Mouse (Mus musculus) neural tube, embryonic 13.5 days (tissue): Measurements from ENCODE around the gene Arhgap28. TPM values are rescaled to one million over a fixed set of nuclear protein-coding genes. Genes with fewer than 3 reads are reported as not detected.

Source experiments
- ATAC-seq: fragments of 200-750 bp; cut with Nextera tagmentation; 2 replicates; pipeline ENCODE4 v1.8.0; 2017; ENCODE audit warnings: low read depth, mild to moderate bottlenecking, moderate TSS enrichment, moderate library complexity
- H3K27ac ChIP-seq: fragments of 300-500 bp; sonication (generic); replicated peaks from 2 replicates; pipeline ENCODE4 v1.5.1; 2015; ENCODE audit warnings: moderate library complexity, mild to moderate bottlenecking, inconsistent platforms
- H3K27me3 ChIP-seq: fragments of 300-500 bp; sonication (generic); 2 replicates; pipeline ENCODE4 v1.6.1; 2015; ENCODE audit warnings: mild to moderate bottlenecking, inconsistent platforms
- H3K36me3 ChIP-seq: fragments of 300-500 bp; sonication (generic); 2 replicates; pipeline ENCODE4 v1.6.1; 2015; ENCODE audit warnings: mild to moderate bottlenecking, inconsistent platforms
- H3K4me1 ChIP-seq: fragments of 300-500 bp; sonication (generic); replicated peaks from 2 replicates; pipeline ENCODE4 v1.6.1; 2015; ENCODE audit warnings: inconsistent platforms
- H3K4me2 ChIP-seq: fragments of 300-500 bp; sonication (generic); 2 replicates; pipeline ENCODE4 v1.6.1; 2015; ENCODE audit warnings: inconsistent platforms, mild to moderate bottlenecking, moderate library complexity
- H3K4me3 ChIP-seq: fragments of 300-500 bp; sonication (generic); 2 replicates; pipeline ENCODE4 v1.5.1; 2015; ENCODE audit warnings: mild to moderate bottlenecking, inconsistent platforms
- H3K9ac ChIP-seq: fragments of 300-500 bp; sonication (generic); 2 replicates; pipeline ENCODE4 v1.6.1; 2015; ENCODE audit warnings: moderate library complexity, mild to moderate bottlenecking, inconsistent platforms
- H3K9me3 ChIP-seq: fragments of 300-500 bp; sonication (generic); 2 replicates; pipeline ENCODE4 v1.6.1; 2016; ENCODE audit warnings: inconsistent platforms
- WGBS: fragments of 180-500 bp; shearing (Covaris S2); methylation state at CpG from one replicate; pipeline ENCODE4 v1.1.7; 2015; 5-methylcytosine and 5-hydroxymethylcytosine counted together
- polyA plus RNA-seq: library from polyadenylated mRNA; unstranded; fragments of >200 nt; fragmentation: Nextera tagmentation; extraction: Ambion mirVana; gene quantifications from 2 replicates; pipeline ENCODE4 v1.2.1, GENCODE M21; 2015

Arhgap28 gene
- polyA plus RNA-seq, 1 experiment from 2014 or later: 15.1 TPM

GRCm38 (mm10) chr17:67985532-67985931 lies 18.4 kb downstream of the Arhgap28 start:
- H3K4me1 ChIP-seq: peaks cover 12% of the 10 kb centered on the region; the same call in 1 of the 2 replicates
- no peak for ATAC-seq
- H3K9me3 ChIP-seq: no peaks in the 10 kb centered on the region
- H3K36me3 ChIP-seq: no peaks in the 10 kb centered on the region
- 43% methylated on average over 4 of the region's 4 CpGs for WGBS
- H3K4me2 ChIP-seq: no peak overlapping the region
- 0 out of 2 replicates have a peak overlapping the region, but pooled peaks have one; percentile 5 for H3K9ac ChIP-seq
- H3K4me3 ChIP-seq: no peak overlapping the region
- no peak overlapping the region for H3K27ac ChIP-seq
- H3K27me3 ChIP-seq: no peaks in the 10 kb centered on the region

- 89% methylated on average over 3 of the region's 3 CpGs for WGBS
- H3K27ac ChIP-seq: no peak overlapping the region
- H3K4me3 ChIP-seq: no peak overlapping the region
- 0 out of 2 replicates have a peak, but pooled peaks cover 6% of the 10 kb centered on the region for H3K4me1 ChIP-seq
- H3K36me3 ChIP-seq: no peaks in the 10 kb centered on the region
- no peak overlapping the region for H3K4me2 ChIP-seq
- ATAC-seq: no peak
- H3K27me3 ChIP-seq: no peaks in the 10 kb centered on the region
- H3K9me3 ChIP-seq: no peaks in the 10 kb centered on the region
- no peak overlapping the region for H3K9ac ChIP-seq
Measured at GRCm38 (mm10) chr17:67980573-67980972, 23.3 kb downstream of the Arhgap28 start.

GRCm38 (mm10) chr17:67979248-67979647 lies 24.7 kb downstream of the Arhgap28 start:
- no peak for ATAC-seq
- H3K27me3 ChIP-seq: no peaks in the 10 kb centered on the region
- no peak overlapping the region for H3K27ac ChIP-seq
- H3K9ac ChIP-seq: no peak overlapping the region
- H3K36me3 ChIP-seq: no peaks in the 10 kb centered on the region
- no peak overlapping the region for H3K4me3 ChIP-seq
- H3K4me1 ChIP-seq: 0 out of 2 replicates have a peak, but pooled peaks cover 6% of the 10 kb centered on the region
- H3K9me3 ChIP-seq: no peaks in the 10 kb centered on the region
- WGBS: 76% methylated on average over 5 of the region's 5 CpGs
- no peak overlapping the region for H3K4me2 ChIP-seq

GRCm38 (mm10) chr17:67978786-67979185 lies 25.1 kb downstream of the Arhgap28 start:
- H3K9me3 ChIP-seq: no peaks in the 10 kb centered on the region
- H3K4me3 ChIP-seq: no peak overlapping the region
- H3K36me3 ChIP-seq: no peaks in the 10 kb centered on the region
- H3K4me1 ChIP-seq: 0 out of 2 replicates have a peak, but pooled peaks cover 6% of the 10 kb centered on the region
- 53% methylated on average over 3 of the region's 3 CpGs for WGBS
- no peak for ATAC-seq
- no peak overlapping the region for H3K27ac ChIP-seq
- no peak overlapping the region for H3K4me2 ChIP-seq
- H3K9ac ChIP-seq: no peak overlapping the region
- H3K27me3 ChIP-seq: no peaks in the 10 kb centered on the region

- no peak for ATAC-seq
- 39% methylated on average over 2 of the region's 2 CpGs for WGBS
- Histone ChIP-seq H3K4me2 (no peak overlapping the region), H3K36me3 (no peaks in the 10 kb centered on the region), H3K9ac (no peak overlapping the region), H3K27ac (no peak overlapping the region), H3K9me3 (no peaks in the 10 kb centered on the region), H3K4me3 (no peak overlapping the region), H3K4me1 (0 out of 2 replicates have a peak, but pooled peaks cover 6% of the 10 kb centered on the region), H3K27me3 (no peaks in the 10 kb centered on the region)
Measured at GRCm38 (mm10) chr17:67976465-67976864, 27.5 kb downstream of the Arhgap28 start.

- Histone ChIP-seq H3K4me2 (no peak overlapping the region), H3K9me3 (no peaks in the 10 kb centered on the region), H3K4me1 (0 out of 2 replicates have a peak, but pooled peaks cover 6% of the 10 kb centered on the region), H3K9ac (no peak overlapping the region), H3K27me3 (no peaks in the 10 kb centered on the region), H3K4me3 (no peak overlapping the region), H3K36me3 (no peaks in the 10 kb centered on the region), H3K27ac (no peak overlapping the region)
- ATAC-seq: no peak
Measured at GRCm38 (mm10) chr17:67976027-67976426, 27.9 kb downstream of the Arhgap28 start.

- 67% methylated on average over 2 of the region's 2 CpGs for WGBS
- Histone ChIP-seq H3K4me2 (no peak overlapping the region), H3K27ac (no peak overlapping the region), H3K9me3 (no peaks in the 10 kb centered on the region), H3K36me3 (no peaks in the 10 kb centered on the region), H3K4me1 (0 out of 2 replicates have a peak, but pooled peaks cover 6% of the 10 kb centered on the region), H3K4me3 (no peak overlapping the region), H3K27me3 (no peaks in the 10 kb centered on the region), H3K9ac (no peak overlapping the region)
- no peak for ATAC-seq
Measured at GRCm38 (mm10) chr17:67974679-67975078, 29.2 kb downstream of the Arhgap28 start.

- Histone ChIP-seq H3K4me3 (no peak overlapping the region), H3K27me3 (no peaks in the 10 kb centered on the region), H3K4me2 (no peak overlapping the region), H3K9me3 (no peaks in the 10 kb centered on the region), H3K27ac (no peak overlapping the region), H3K9ac (no peak overlapping the region), H3K4me1 (no peaks in the 10 kb centered on the region), H3K36me3 (no peaks in the 10 kb centered on the region)
- ATAC-seq: no peak
- WGBS: 80% methylated on average over 8 of the region's 8 CpGs
Measured at GRCm38 (mm10) chr17:67966853-67967540, 36.9 kb downstream of the Arhgap28 start.

GRCm38 (mm10) chr17:67962858-67963257 lies 41.1 kb downstream of the Arhgap28 start:
- no peaks in the 10 kb centered on the region for H3K9me3 ChIP-seq
- 91% methylated on average over 6 of the region's 6 CpGs for WGBS
- H3K27ac ChIP-seq: no peak overlapping the region
- H3K9ac ChIP-seq: no peak overlapping the region
- no peak for ATAC-seq
- H3K4me3 ChIP-seq: no peak overlapping the region
- no peaks in the 10 kb centered on the region for H3K36me3 ChIP-seq
- H3K4me2 ChIP-seq: no peak overlapping the region
- no peaks in the 10 kb centered on the region for H3K4me1 ChIP-seq
- H3K27me3 ChIP-seq: no peaks in the 10 kb centered on the region

- 83% methylated on average over 8 of the region's 8 CpGs for WGBS
- no peak overlapping the region for H3K9ac ChIP-seq
- H3K4me2 ChIP-seq: no peak overlapping the region
- no peak for ATAC-seq
- no peaks in the 10 kb centered on the region for H3K27me3 ChIP-seq
- no peaks in the 10 kb centered on the region for H3K36me3 ChIP-seq
- H3K27ac ChIP-seq: no peak overlapping the region
- no peaks in the 10 kb centered on the region for H3K9me3 ChIP-seq
- H3K4me3 ChIP-seq: no peak overlapping the region
- H3K4me1 ChIP-seq: no peaks in the 10 kb centered on the region
Measured at GRCm38 (mm10) chr17:67962020-67962419, 41.9 kb downstream of the Arhgap28 start.

- Histone ChIP-seq H3K27ac (no peak overlapping the region), H3K9me3 (no peaks in the 10 kb centered on the region), H3K9ac (no peak overlapping the region), H3K4me2 (no peak overlapping the region), H3K4me3 (no peak overlapping the region), H3K36me3 (no peaks in the 10 kb centered on the region), H3K27me3 (no peaks in the 10 kb centered on the region), H3K4me1 (0 out of 2 replicates have a peak, but pooled peaks cover 7% of the 10 kb centered on the region)
- no peak for ATAC-seq
- WGBS: 96% methylated on average over 7 of the region's 7 CpGs
Measured at GRCm38 (mm10) chr17:67958909-67959308, 45.0 kb downstream of the Arhgap28 start.

GRCm38 (mm10) chr17:67957603-67958002 lies 46.3 kb downstream of the Arhgap28 start:
- H3K9me3 ChIP-seq: no peaks in the 10 kb centered on the region
- no peak for ATAC-seq
- 81% methylated on average over 1 of the region's 1 CpGs for WGBS

More at GRCm38 (mm10) chr17:67957603-67958002, 46.3 kb downstream of the Arhgap28 start:
- H3K4me1 ChIP-seq: 0 out of 2 replicates have a peak, but pooled peaks cover 7% of the 10 kb centered on the region
- H3K36me3 ChIP-seq: no peaks in the 10 kb centered on the region
- H3K4me2 ChIP-seq: no peak overlapping the region
- H3K27me3 ChIP-seq: no peaks in the 10 kb centered on the region
- H3K27ac ChIP-seq: no peak overlapping the region
- H3K9ac ChIP-seq: no peak overlapping the region
- no peak overlapping the region for H3K4me3 ChIP-seq
